Mouse (Mus musculus) neural tube, embryonic 12.5 days (tissue): ENCODE data around the gene Arhgef26. TPM values are rescaled to one million over a fixed set of nuclear protein-coding genes. Genes with fewer than 3 reads are reported as not detected.

Experiments used
- ATAC-seq: fragments of 200-750 bp; cut with Nextera tagmentation; 2 replicates; pipeline ENCODE4 v1.8.0; 2017; ENCODE audit warnings: low read depth, mild to moderate bottlenecking, moderate TSS enrichment, moderate library complexity; ENCODE audit not compliant: low FRiP score
- H3K27ac ChIP-seq: fragments of 300-500 bp; sonication (generic); 2 replicates; pipeline ENCODE4 v1.5.1; 2016
- H3K27me3 ChIP-seq: fragments of 300-500 bp; sonication (generic); replicated peaks from 2 replicates; pipeline ENCODE4 v1.6.1; 2016; ENCODE audit warnings: mild to moderate bottlenecking
- H3K36me3 ChIP-seq: fragments of 300-500 bp; sonication (generic); 2 replicates; pipeline ENCODE4 v1.6.1; 2016; ENCODE audit warnings: mild to moderate bottlenecking
- H3K4me1 ChIP-seq: fragments of 300-500 bp; sonication (generic); 2 replicates; pipeline ENCODE4 v1.6.1; 2016
- H3K4me2 ChIP-seq: fragments of 300-500 bp; sonication (generic); replicated peaks from 2 replicates; pipeline ENCODE4 v1.6.1; 2016; ENCODE audit warnings: mild to moderate bottlenecking
- H3K4me3 ChIP-seq: fragments of 300-500 bp; sonication (generic); 2 replicates; pipeline ENCODE4 v1.5.1; 2016
- H3K9ac ChIP-seq: fragments of 300-500 bp; sonication (generic); 2 replicates; pipeline ENCODE4 v1.6.1; 2016; ENCODE audit warnings: mild to moderate bottlenecking
- H3K9me3 ChIP-seq: fragments of 300-500 bp; sonication (generic); 2 replicates; pipeline ENCODE4 v1.6.1; 2016; ENCODE audit warnings: mild to moderate bottlenecking
- WGBS: fragments of 180-500 bp; shearing (Covaris S2); methylation state at CpG from one replicate; pipeline ENCODE4 v1.1.7; 2016; 5-methylcytosine and 5-hydroxymethylcytosine counted together
- polyA plus RNA-seq: library from polyadenylated mRNA; unstranded; fragments of >200 nt; fragmentation: Nextera tagmentation; extraction: Ambion mirVana; gene quantifications from 2 replicates; pipeline ENCODE4 v1.2.1, GENCODE M21; 2016

Arhgef26 gene
- 15.2 and 15.7 TPM in 2 replicates for polyA plus RNA-seq

- ATAC-seq: no peak
- WGBS: 86% methylated on average over 3 of the region's 3 CpGs
- Histone ChIP-seq H3K27ac (no peak within 1 kb of the TSS), H3K4me1 (no peaks in the 10 kb centered on the region; the same call in 1 of the 2 replicates), H3K4me2 (peak within 1 kb of the TSS; percentile 90), H3K4me3 (peak within 1 kb of the TSS; percentile 78), H3K27me3 (peaks cover 7% of the 10 kb centered on the region), H3K9ac (peak within 1 kb of the TSS; percentile 78), H3K36me3 (no peaks in the 10 kb centered on the region), H3K9me3 (no peaks in the 10 kb centered on the region)
Measured at GRCm38 (mm10) chr3:62338044-62338443, at the start of gene Arhgef26. Arhgef26 (plus strand) TSS chr3:62338344.

GRCm38 (mm10) chr3:62310493-62310892, 27.7 kb upstream of the Arhgef26 start:
- 93% methylated on average over 3 of the region's 3 CpGs for WGBS
- H3K27me3 ChIP-seq: no peaks in the 10 kb centered on the region
- no peak overlapping the region for H3K4me2 ChIP-seq
- H3K4me3 ChIP-seq: no peak overlapping the region
- no peaks in the 10 kb centered on the region for H3K36me3 ChIP-seq
- no peak overlapping the region for H3K9ac ChIP-seq
- ATAC-seq: no peak
- H3K4me1 ChIP-seq: no peaks in the 10 kb centered on the region
- no peaks in the 10 kb centered on the region for H3K9me3 ChIP-seq
- H3K27ac ChIP-seq: no peak overlapping the region

GRCm38 (mm10) chr3:62311224-62311623, 26.9 kb upstream of the Arhgef26 start:
- H3K4me1 ChIP-seq: no peaks in the 10 kb centered on the region
- H3K4me2 ChIP-seq: no peak overlapping the region
- H3K9ac ChIP-seq: no peak overlapping the region
- 94% methylated on average over 5 of the region's 5 CpGs for WGBS
- H3K9me3 ChIP-seq: no peaks in the 10 kb centered on the region
- H3K27ac ChIP-seq: no peak overlapping the region
- H3K4me3 ChIP-seq: no peak overlapping the region
- no peaks in the 10 kb centered on the region for H3K36me3 ChIP-seq
- H3K27me3 ChIP-seq: no peaks in the 10 kb centered on the region
- no peak for ATAC-seq

- WGBS: 58% methylated on average over 1 of the region's 1 CpGs
Measured at GRCm38 (mm10) chr3:62324708-62325107, 13.4 kb upstream of the Arhgef26 start.

GRCm38 (mm10) chr3:62327903-62328302, 10.2 kb upstream of the Arhgef26 start:
- Histone ChIP-seq H3K4me2 (no peak overlapping the region), H3K9me3 (no peaks in the 10 kb centered on the region), H3K4me3 (no peak overlapping the region), H3K4me1 (no peaks in the 10 kb centered on the region), H3K36me3 (no peaks in the 10 kb centered on the region), H3K9ac (no peak overlapping the region), H3K27ac (no peak overlapping the region), H3K27me3 (no peaks in the 10 kb centered on the region)
- 47% methylated on average over 2 of the region's 2 CpGs for WGBS
- no peak for ATAC-seq

More at GRCm38 (mm10) chr3:62324708-62325107, 13.4 kb upstream of the Arhgef26 start:
- ATAC-seq: peak; percentile 53; the same call in 1 of the 2 replicates
- H3K4me3 ChIP-seq: no peak overlapping the region
- no peaks in the 10 kb centered on the region for H3K4me1 ChIP-seq
- no peak overlapping the region for H3K9ac ChIP-seq
- no peak overlapping the region for H3K27ac ChIP-seq
- H3K27me3 ChIP-seq: no peaks in the 10 kb centered on the region
- no peaks in the 10 kb centered on the region for H3K36me3 ChIP-seq
- H3K4me2 ChIP-seq: no peak overlapping the region
- no peaks in the 10 kb centered on the region for H3K9me3 ChIP-seq

- no peaks in the 10 kb centered on the region; the same call in 1 of the 2 replicates for H3K4me1 ChIP-seq
- peak overlapping the region; percentile 78 for H3K9ac ChIP-seq
- peak overlapping the region; percentile 78 for H3K4me3 ChIP-seq
- H3K9me3 ChIP-seq: no peaks in the 10 kb centered on the region
- no peak overlapping the region for H3K27ac ChIP-seq
- H3K4me2 ChIP-seq: peak overlapping the region; percentile 90
- no peaks in the 10 kb centered on the region for H3K36me3 ChIP-seq
- H3K27me3 ChIP-seq: peaks cover 7% of the 10 kb centered on the region
- WGBS: under 1% methylated on average over 17 of the region's 17 CpGs
- ATAC-seq: no peak
Measured at GRCm38 (mm10) chr3:62338461-62338853, 313 bp downstream of the Arhgef26 start.

- Histone ChIP-seq H3K9me3 (no peaks in the 10 kb centered on the region), H3K4me3 (peak overlapping the region; percentile 78), H3K36me3 (no peaks in the 10 kb centered on the region), H3K4me2 (peak overlapping the region; percentile 90), H3K9ac (peak overlapping the region; percentile 78), H3K27me3 (peaks cover 7% of the 10 kb centered on the region), H3K4me1 (no peaks in the 10 kb centered on the region; the same call in 1 of the 2 replicates), H3K27ac (no peak overlapping the region)
- ATAC-seq: peak; percentile 95
- WGBS: under 1% methylated on average over 68 of the region's 68 CpGs
Measured at GRCm38 (mm10) chr3:62338854-62339515, 841 bp downstream of the Arhgef26 start.

GRCm38 (mm10) chr3:62339516-62340051, 1.4 kb downstream of the Arhgef26 start:
- peak overlapping the region; percentile 78 for H3K9ac ChIP-seq
- H3K4me1 ChIP-seq: no peaks in the 10 kb centered on the region; the same call in 1 of the 2 replicates
- no peaks in the 10 kb centered on the region for H3K9me3 ChIP-seq
- no peaks in the 10 kb centered on the region for H3K36me3 ChIP-seq
- H3K4me3 ChIP-seq: peak overlapping the region; percentile 78
- WGBS: under 1% methylated on average over 53 of the region's 53 CpGs
- H3K27me3 ChIP-seq: peaks cover 7% of the 10 kb centered on the region
- no peak overlapping the region for H3K27ac ChIP-seq
- peak overlapping the region; percentile 90 for H3K4me2 ChIP-seq
- ATAC-seq: peak; percentile 71

- Histone ChIP-seq H3K27me3 (peaks cover 7% of the 10 kb centered on the region), H3K36me3 (no peaks in the 10 kb centered on the region), H3K9ac (peak overlapping the region; percentile 78), H3K27ac (no peak overlapping the region), H3K4me2 (peak overlapping the region; percentile 90), H3K9me3 (no peaks in the 10 kb centered on the region), H3K4me3 (peak overlapping the region; percentile 78), H3K4me1 (no peaks in the 10 kb centered on the region; the same call in 1 of the 2 replicates)
- ATAC-seq: no peak
- WGBS: 4% methylated on average over 16 of the region's 16 CpGs
Measured at GRCm38 (mm10) chr3:62340154-62340760, 2.1 kb downstream of the Arhgef26 start.

GRCm38 (mm10) chr3:62340861-62341260, 2.7 kb downstream of the Arhgef26 start:
- Histone ChIP-seq H3K4me3 (peak overlapping the region; percentile 78), H3K36me3 (no peaks in the 10 kb centered on the region), H3K27ac (no peak overlapping the region), H3K9me3 (no peaks in the 10 kb centered on the region), H3K27me3 (peaks cover 7% of the 10 kb centered on the region), H3K4me1 (no peaks in the 10 kb centered on the region; the same call in 1 of the 2 replicates), H3K4me2 (peak overlapping the region; percentile 90), H3K9ac (no peak overlapping the region)
- no peak for ATAC-seq
- WGBS: 0% methylated on average over 2 of the region's 2 CpGs

- 25% methylated on average over 3 of the region's 3 CpGs for WGBS
- ATAC-seq: no peak
- H3K4me3 ChIP-seq: no peak overlapping the region
Measured at GRCm38 (mm10) chr3:62341496-62342205, 3.5 kb downstream of the Arhgef26 start.

More at GRCm38 (mm10) chr3:62341496-62342205, 3.5 kb downstream of the Arhgef26 start:
- H3K27ac ChIP-seq: no peak overlapping the region
- H3K9me3 ChIP-seq: no peaks in the 10 kb centered on the region
- H3K4me1 ChIP-seq: no peaks in the 10 kb centered on the region; the same call in 1 of the 2 replicates
- H3K36me3 ChIP-seq: no peaks in the 10 kb centered on the region
- peaks cover 7% of the 10 kb centered on the region for H3K27me3 ChIP-seq
- no peak overlapping the region for H3K9ac ChIP-seq
- peak overlapping the region; percentile 90 for H3K4me2 ChIP-seq
